Mouse (Mus musculus): Measurements from ENCODE around the gene Osbpl8.

- TF ChIP-seq CTCF (IDR thresholded peaks at IDR 0.05; ENCODE audit: extremely low read depth, insufficient read depth, low read length) (no peak), POLR2A (IDR thresholded peaks at IDR 0.05; ENCODE audit: extremely low read depth, insufficient read depth, low read length) (no peak)
Observed at GRCm38 (mm10) chr10:111318805-111319500, 154.4 kb downstream of the Osbpl8 start.

Data from cortical plate, adult 2 months (tissue).